Mouse (Mus musculus): ENCODE data around the gene 4932414N04Rik. TPM values are rescaled to one million over a fixed set of nuclear protein-coding genes. Genes with fewer than 3 reads are reported as not detected.

4932414N04Rik gene
- polyA plus RNA-seq (2012; rRNA removed) = not detected in 2 replicates

GRCm38 (mm10) chr2:68656186-68656585, at the start of gene 4932414N04Rik:
TSS of gene 4932414N04Rik (plus strand) at chr2:68656486.

Other genes with a start within 250 kb of the 4932414N04Rik start
- 12.3 and 13.8 TPM in 2 replicates for gene Stk39, start 184.2 kb upstream of the 4932414N04Rik start, polyA plus RNA-seq (2012; rRNA removed)
- gene 4933409G03Rik, start 74.1 kb upstream of the 4932414N04Rik start, polyA plus RNA-seq (2012; rRNA removed) = not detected in 2 replicates
- 34.5 and 39.6 TPM in 2 replicates for gene Cers6, start 205.0 kb downstream of the 4932414N04Rik start, polyA plus RNA-seq (2012; rRNA removed)